Mouse (Mus musculus): Measurements from ENCODE around the gene Lekr1. TPM values are rescaled to one million over a fixed set of nuclear protein-coding genes. Genes with fewer than 3 reads are reported as not detected.
A peak's percentile ranks its signal among the peaks of the same experiment; 100 is the strongest.

Gene Lekr1
- 1 to 10 TPM; 4.3 to 6.3 TPM for total RNA-seq (2021)
- long read RNA-seq, partial matches to known transcripts = 0 of 2 reads
- long read RNA-seq, other reads (novel, unspliced or antisense) = 0 of 2 reads

DNA sequence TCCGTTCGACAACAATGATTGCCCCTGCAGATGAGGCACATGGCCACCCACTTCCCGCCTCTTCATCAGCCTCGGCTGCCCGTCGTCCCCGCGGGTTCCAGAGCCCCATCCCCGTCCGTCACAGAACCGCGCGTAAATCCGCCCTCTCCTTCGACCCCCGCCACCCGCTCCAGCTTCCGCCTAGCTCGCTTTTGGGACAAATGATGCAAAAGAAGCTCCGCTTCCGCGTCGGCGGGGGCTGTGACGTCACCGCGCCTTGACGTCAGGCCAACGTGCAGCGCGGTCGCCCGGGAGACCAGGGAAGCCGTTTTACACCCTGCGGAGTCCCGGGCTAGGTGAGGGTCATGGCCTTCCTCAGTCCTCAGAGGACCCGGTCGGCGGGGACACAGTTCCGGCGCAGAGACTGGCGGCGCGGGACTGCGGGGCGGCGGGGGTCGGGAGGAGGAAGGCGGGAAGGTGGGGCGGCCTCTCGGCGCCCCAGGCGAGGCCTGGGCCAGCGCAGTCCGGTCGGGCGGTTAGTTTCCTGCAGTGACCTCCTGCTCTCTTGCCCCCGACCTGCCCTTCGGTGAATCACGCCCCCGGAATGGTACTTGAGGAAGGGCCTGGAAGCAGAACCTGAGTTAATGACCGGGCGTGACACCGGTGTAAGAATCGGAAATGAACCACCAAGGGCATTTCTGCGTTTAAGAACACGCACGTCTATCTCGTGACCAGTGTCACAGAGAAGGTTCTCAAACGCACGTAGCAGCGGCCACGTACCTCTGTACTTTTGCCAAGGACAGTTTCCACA, at the start of gene Lekr1:
Lekr1 (plus strand) TSS at position 252 of the 790 bp plus-strand sequence.
- DNase-seq (ENCODE audit: low spot score in 2 of 2) = peak; percentile 86 to 93

DNA sequence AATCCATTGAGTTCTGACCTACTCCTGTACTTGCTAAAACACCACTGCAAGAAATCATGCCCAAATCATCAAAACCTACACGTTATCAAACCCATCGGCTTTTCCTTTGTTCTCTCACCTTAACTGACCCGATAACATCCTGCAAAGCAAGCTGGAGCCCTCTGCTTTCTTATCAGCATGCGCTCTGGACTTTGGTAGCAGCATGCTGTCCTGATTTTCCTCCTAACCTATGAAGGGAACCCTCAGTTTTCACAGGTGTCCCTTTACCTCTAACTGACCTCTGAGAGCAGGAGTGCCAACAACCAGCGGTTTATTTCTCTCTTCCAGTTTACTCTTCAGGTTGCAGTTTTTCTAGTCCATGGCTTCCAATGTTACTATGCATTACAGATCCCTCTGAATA, 48.5 kb upstream of the Lekr1 start:
- no peak for DNase-seq (ENCODE audit: low spot score in 2 of 2)

DNA sequence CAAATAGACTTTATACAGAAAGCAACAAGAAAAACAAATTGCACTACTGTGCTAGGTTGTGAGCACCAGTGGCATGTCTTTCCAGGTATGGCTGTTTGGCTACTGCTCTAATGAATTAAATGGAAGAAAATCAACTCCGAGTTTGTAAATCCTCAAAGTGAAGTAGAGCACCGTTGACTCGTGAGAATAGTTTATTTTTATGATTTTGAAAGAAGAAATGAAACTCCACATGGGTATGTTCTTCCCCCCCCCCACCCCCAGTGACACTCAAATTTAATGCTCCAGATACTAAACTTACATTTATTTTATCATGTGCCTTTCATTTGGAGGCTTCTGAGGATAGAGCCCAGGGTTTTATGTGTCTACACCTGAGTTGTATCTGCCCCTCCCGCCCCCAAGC, 46.7 kb upstream of the Lekr1 start:
- no peak for DNase-seq (ENCODE audit: low spot score in 2 of 2)

DNA sequence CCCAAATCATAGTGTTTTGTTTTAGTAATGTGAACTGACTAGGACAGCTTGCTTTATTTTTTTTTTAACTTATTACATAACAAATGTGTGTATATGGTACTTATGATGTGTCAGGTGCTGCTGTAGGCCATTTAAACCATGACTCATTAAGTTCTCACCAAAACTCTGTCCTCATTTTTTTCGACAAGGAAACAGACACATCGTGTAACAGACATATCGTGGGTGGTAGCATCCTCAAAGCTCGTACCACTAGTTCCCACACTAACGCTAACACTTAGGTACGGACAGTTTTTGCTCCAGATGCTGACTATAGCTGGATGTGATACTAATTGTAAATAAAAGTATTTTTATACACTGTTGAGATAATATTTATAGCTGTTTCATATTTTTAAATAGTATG, 43.0 kb upstream of the Lekr1 start:
- DNase-seq (ENCODE audit: low spot score in 2 of 2) = no peak

DNA sequence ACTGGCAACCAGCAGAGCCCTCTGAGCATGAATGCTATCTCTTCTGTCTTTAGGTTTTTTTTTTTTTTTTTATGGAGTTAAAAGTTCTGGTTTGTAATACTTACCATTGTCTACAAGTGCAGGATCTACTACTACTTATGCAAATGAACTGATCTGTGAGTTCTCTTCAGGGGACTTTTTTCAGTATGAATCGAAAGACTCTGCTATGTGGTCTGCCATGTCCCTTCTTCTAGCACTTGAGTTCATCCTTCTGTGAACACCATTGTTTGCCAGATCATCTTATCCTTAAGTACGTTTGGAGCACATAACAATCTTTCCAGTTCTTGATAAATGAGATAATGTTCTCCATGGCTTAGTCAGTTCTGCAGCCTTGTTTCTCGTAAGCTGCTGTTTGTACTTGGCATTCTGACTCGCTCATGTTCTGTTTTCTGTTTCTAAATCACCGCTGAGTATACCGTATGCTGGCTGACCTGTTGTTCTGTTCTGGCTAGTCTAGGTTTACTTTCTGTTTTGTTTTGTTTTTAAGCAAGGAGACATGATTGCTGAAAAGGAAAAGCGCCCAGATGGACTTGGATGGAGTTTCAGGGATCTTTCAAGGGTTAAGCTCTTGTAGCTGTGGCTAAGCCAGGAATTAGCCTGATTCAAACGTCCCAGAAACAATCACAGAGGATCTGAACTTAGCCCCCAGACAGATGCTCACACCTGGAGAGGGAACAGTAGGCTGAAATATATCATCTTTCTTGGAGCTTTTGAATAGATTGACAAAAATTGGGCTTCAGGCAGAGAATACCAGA, 40.3 kb upstream of the Lekr1 start:
- DNase-seq (ENCODE audit: low spot score in 2 of 2) = no peak

DNA sequence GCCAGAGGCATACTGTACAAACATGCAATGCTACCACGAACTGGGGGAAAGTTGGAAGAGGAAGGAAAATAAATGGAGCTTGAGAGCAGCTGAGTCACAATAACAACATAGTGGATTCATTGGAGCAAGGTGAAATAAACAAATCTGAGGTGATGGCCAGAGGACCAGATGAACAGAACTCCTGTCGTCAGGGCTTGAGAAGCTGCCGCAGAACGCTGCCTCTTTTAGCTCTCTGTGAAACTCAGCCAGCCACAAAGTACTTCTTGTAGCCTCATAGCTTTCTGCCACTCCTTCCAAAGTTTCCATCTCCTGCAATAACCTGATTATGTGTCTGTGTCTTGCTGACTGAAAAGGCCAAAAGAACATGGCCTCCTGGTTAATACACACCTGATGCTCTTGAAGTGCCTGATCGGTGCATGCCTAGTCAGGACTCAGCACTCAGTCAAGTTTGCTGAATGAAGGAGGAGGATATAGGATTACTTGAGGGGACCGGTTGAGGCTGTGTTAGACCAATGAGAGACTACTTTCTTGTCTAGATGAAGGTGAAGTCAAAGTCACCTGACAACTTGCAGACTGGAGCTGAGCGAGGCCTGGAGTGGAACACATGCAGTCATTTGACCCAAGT, 39.6 kb upstream of the Lekr1 start:
- DNase-seq (ENCODE audit: low spot score in 2 of 2) = no peak

DNA sequence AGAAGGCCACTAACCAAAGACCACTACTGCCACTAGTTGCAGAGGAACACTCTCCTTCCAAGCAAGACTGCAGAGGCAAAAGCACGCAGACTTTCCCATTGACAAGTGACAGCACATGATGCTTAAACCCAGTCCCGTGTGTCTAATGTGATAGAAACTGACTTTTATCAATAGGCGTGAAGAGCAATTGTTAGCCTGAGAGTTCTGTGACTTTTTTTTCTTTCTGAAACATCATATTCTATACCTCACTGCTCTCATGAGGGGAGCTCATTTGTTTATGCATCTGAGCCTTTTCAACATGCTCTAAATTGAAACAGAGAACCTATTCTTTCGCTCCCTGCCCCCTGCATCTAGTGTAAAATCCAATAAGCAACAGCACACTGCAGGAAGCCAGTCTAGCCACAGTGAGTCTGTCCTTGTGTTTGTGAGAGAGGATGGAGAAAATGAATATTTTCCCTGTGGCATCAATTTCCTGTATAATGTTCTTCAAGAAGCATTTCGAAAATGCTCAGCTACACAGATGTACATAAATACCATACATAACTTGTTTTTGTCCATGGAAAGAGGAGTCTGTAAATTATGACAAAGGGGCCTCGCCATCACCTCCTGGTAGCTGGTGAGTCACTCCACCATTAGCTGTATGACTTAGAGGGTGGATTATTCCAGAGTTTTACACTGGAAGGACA, 38.9 kb upstream of the Lekr1 start:
- DNase-seq (ENCODE audit: low spot score in 2 of 2) = no peak

DNA sequence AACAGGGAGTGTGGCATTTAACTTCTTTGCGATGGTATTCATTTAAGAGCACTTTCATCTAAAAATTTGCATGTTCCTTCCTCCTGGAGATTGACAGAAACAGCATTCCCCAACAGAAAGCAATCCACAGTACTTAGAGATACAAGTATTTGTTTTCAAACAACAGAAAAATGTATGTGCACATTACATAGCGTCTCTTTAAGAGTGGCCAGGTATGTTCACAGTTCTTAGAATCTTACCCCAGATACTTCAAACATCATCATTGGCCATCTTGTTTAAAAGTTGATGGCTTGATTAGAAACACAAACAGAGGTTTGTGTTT, 38.4 kb upstream of the Lekr1 start:
- no peak for DNase-seq (ENCODE audit: low spot score in 2 of 2)

DNA sequence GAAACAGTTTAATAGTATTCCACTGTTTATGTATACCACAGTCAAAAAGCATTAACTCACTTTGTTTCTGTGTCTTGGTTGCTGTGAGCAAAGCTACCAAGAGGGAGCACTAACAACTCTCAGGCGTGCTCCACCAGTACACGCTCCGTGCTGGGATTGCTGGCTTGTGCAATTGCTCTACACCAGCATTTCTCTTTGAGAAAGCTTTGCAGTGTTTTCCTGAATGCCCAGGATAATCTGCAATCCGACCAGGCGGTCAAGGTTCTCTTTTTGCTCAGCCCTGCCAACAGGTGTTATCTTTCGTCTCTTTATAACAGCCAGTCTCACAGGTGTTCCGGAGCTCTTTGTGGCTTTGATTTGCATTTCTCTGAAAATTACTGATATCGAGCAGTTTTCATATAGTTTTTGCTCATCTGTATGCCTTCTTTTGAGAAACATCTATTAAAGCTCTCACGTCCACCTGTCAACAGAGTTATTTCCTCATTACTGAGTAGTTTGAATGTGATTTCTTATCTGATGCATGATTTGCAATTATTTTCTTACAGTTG, 36.4 kb upstream of the Lekr1 start:
- DNase-seq (ENCODE audit: low spot score in 2 of 2) = no peak

DNA sequence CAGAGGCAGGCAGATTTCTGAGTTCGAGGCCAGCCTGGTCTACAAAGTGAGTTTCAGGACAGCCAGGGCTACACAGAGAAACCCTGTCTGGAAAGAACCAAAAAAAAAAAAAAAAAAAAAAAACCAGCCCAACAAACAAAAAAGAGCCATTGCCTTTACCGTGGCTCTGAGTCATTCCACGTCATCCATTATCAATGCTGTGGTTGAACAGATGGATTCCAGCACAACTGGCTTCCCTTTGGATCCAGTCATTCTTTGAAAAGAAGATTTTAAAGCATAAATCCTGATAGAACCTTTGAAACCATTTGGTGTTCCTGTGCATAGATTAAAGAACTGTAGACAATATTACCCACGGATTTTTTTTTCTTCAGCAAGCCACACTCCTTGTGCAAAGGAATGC, 32.4 kb upstream of the Lekr1 start:
- no peak for DNase-seq (ENCODE audit: low spot score in 2 of 2)

DNA sequence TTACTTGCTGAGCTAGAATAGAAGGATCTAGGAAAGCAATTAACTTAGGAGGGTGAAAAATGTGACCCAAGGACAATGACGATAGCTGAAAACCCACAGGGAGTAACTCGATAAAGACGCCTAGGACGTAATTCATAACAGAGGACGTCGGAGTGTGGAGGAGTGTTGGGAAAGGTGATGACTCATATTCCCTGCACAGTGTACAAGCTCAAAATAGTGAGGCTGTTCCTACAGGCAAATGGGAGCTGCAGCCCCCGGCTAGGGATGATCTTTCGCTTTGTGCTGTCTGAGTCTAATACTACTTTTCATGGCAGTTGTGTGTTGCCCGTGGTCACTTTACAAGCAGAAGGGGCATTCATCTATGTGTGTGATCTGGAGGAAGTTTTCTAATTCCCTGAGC, 30.0 kb upstream of the Lekr1 start:
- DNase-seq (ENCODE audit: low spot score in 2 of 2) = peak in 1 of 2 experiments; percentile 56

DNA sequence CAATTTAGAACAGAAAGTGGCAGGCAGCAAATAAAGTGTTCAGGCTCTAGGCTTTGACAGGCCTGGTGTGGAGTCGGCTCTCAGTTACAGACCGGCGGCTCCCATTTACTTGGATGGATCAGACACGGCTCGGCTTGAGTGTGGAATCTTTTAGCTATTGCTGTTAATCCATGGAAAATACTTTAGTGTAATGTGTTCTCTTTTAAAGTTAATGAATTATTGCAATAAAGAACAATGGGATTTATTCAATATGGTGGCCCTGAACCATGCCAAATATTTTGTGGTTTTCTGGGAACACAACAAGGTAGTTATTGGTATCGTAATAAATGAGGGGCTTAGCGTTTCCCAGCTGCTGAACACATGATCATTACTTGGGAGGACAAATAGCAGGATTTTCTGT, 28.7 kb upstream of the Lekr1 start:
- DNase-seq (ENCODE audit: low spot score in 2 of 2) = no peak

DNA sequence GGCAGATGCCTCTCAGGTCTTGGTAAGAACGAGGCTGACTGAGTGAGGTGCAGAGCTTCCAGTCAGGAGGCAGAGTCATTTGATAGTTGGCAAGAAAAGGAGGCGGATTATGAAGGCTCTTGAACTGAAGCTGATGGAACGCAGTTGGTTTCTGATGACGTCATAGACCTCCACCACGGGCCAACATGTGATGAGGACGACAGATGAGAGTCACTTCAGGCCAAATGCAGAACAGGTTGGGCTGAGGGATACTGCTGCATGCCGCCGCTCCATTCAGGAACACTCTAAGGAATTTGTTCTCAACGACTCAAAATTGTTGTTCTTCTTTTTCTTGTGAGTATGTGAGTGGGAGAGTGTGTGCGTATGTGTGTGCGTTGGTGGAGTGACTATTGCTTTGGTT, 27.1 kb upstream of the Lekr1 start:
- no peak for DNase-seq (ENCODE audit: low spot score in 2 of 2)

DNA sequence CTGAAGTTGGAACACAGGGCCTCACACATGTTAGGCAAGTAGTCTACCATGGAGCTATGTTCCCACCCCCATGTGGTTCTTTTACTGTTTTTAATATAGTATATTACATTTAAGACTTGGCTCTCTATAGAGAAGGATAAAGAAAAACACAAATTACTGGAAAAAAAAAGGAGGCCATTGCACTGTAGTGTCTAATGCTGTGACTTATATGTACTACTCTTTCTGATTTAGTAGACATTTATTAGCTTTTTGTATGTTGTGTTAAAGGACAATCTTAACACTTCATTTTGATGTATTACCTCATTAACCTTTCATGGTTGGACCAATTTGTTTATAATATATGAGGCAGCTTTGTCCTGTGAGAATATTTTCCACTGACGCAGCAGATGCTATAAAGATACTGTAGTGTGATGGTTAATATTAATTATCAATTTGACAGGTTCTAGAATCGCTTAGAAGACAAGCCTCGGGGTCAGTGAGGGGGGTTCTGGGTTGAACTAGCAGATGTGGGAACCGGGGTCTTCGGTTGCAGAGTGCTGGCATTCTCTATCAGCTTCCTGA, 26.5 kb upstream of the Lekr1 start:
- no peak for DNase-seq (ENCODE audit: low spot score in 2 of 2)

DNA sequence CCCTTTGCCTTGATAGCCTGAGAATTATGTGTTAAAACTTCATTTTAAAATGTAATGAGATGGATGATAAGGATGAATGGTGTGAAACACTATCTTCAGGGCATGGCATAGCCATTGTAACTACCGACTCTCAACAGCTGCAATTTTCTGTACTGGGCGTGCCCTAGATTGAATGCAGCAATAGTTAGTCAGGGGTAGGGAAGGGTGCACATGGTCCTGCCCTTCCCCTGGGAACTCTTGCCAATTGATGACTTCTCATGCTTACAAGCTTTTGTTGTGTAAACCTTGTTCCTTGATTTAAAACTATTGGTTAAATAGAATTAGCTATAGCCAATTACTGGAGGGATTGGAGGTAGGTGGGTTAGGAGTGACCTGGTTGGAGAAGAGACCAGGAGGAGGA, 23.1 kb upstream of the Lekr1 start:
- DNase-seq (ENCODE audit: low spot score in 2 of 2) = no peak

DNA sequence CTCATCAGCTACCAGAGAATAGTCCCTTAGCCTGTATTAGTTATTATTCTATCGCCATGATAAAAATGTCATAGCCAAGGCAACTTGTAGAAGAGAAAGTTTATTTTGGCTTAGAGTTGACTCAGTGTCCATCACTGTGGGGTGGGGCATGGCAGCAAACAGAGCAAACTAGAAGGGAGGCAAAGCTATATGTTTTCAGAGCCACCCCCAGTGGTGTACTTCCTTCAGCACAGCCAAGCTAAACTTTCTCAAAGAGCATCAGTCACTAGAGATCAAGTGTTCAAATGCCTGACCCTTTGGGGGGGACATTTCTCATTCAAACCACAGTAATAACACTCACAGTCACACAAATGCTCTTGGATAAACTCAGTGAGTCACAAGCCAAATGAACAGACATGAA, 22.4 kb upstream of the Lekr1 start:
- DNase-seq (ENCODE audit: low spot score in 2 of 2) = no peak

DNA sequence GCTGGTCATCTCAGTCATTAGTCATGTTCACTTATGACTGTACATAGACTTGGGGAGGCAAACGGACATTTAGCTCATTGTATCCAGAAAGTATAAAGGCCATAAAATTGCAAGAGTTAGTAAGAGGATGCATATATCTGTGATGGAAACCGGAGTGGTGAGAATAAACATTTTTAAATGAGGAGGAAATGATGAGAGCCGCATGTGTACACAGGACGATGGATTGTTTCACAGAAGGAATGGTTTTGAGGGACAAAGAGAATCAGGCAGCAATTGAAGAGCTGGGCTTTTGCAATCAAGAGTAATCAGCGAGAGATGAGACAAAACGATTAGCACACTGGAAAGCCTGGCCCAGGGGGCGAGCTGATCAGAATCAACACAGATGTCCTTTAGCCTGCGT, 18.4 kb upstream of the Lekr1 start:
- DNase-seq (ENCODE audit: low spot score in 2 of 2) = no peak

DNA sequence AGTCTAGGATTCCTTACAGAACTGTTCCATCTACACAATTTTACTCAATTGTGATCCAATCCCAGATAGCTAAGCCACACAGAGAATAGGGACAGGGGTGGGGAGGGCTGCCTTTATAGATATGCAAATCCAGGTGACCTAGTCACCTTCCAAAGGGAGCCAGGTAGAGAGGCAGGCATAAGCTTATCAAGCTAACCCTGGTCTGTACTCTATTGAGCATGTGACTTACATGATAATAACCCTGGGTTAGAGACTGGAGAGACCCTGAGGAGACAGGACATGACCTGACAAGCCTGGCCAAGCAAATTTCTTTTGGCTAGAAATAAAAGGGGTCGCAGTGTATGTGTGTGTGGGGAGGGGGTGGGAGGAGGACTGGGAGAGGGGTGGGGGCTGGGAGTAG, 17.1 kb upstream of the Lekr1 start:
- no peak for DNase-seq (ENCODE audit: low spot score in 2 of 2)

DNA sequence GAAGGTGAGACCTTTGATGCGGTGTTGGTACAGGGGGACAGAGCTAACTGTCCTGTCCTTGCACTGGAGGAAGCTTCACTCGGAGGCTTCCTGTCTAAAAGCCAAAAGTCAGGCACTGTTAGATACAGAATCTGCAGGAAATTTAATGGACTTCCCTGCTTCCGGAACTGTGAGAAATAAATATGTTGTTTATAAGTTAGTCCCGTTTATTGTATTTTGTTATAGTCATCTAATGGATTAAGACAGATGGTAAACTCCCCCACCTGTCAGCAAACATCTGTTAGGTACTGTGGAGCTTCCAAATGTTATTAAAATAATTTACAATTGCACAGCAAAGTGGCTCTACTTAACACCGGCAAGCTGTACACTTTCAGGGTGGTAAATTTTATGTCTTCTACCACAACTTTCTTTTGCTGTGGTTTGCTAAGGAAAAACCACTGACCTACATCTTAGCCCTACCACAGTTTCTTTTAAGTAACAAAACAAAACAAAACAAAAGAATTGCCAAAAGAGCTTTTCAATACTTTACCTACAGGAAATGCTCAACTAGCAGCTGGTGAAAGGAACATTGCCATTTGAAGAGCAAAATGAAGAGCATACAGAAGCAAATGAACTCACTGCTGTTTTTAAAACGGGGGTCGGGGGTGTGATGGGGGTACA, 15.7 kb upstream of the Lekr1 start:
- DNase-seq (ENCODE audit: low spot score in 2 of 2) = peak in 1 of 2 experiments; percentile 40

DNA sequence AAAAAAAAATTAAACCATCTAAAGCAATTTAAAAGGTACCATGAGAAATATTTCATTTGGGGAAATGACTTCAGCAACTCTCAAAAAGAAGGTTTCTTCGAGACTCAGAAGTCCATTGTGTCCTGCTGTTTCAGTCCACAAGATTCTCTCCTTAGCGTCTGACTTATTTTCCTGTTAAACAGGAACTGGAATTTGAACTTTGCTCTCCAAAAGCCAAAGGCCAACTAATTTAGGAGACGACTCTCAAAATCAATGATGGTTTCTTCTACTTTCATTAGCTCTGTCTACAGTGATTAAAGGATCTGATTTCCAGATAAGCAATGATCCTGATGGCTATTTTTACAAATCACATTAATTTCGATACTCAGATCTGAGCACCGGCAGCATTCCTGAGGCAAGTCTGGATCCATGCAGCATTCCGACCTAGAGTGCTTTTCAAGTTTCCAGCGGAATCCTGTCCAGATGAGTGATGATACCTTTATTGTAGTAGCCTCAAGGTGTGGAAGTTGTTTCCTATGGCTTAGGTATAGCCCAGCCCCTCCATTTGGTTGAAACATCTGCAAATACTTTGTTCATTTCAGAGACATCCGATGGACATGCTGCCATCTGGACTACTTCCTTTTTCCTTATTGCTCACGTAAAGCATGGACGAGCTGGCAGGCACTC, 11.4 kb upstream of the Lekr1 start:
- DNase-seq (ENCODE audit: low spot score in 2 of 2) = no peak

Measured in layer of hippocampus, adult 18-20 months (tissue).